Mouse (Mus musculus): ENCODE data around the gene Evi2b. TPM values are rescaled to one million over a fixed set of nuclear protein-coding genes. Genes with fewer than 3 reads are reported as not detected.
A peak's percentile ranks its signal among the peaks of the same experiment; 100 is the strongest.

Gene Evi2b
- 1 to 10 TPM in 1 of 2 experiments, under 1 TPM in 1; 0.84 to 2.1 TPM for total RNA-seq (2021)
- 1.7 and 2.2 TPM in 2 replicates for polyA plus RNA-seq (2012; rRNA removed)
- long read RNA-seq, partial matches to known transcripts, result 0 of 2 reads
- long read RNA-seq, other reads (novel, unspliced or antisense), result 0 of 2 reads

DNA sequence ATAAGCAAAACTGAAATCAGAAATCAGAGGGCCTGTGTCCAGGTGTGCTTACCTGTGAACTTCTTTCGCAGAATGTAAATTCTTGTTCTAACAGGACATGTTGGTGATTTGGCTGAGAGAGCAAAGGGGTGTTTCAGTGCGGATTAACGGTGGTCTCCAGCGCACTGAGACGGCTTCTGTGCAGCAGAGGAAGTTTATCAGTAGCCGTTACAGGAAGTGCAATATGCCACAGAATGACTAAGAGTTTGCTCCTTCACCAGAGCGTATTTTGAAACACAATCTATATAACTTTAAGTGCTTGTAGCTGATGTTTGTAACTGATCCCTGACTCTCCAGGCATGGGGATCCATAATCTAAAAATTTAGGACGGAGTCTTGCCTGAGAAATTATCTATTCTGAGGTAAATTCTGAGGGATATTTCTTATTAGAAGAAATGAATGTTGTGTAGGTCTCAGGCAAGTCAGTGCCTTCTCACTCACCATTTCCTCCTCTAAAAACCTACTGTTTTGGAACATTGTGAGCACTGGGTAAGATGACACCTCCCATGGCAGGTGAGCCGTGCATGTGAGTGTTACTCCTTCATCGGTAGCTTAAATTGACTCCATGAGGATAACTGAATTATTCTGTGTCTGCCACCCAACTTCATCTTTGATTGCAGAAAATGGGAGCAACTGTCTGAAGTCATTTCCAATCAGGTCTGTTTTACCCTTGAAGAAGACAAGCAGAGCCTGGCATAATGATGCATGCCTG, at the start of gene Evi2b:
Evi2b (minus strand) TSS at position 203 of the 750 bp plus-strand sequence.
- no peak for DNase-seq

- DNase-seq, result no peak
Observed at GRCm38 (mm10) chr11:79570319-79570718, 46.8 kb upstream of the Evi2b start.

DNA sequence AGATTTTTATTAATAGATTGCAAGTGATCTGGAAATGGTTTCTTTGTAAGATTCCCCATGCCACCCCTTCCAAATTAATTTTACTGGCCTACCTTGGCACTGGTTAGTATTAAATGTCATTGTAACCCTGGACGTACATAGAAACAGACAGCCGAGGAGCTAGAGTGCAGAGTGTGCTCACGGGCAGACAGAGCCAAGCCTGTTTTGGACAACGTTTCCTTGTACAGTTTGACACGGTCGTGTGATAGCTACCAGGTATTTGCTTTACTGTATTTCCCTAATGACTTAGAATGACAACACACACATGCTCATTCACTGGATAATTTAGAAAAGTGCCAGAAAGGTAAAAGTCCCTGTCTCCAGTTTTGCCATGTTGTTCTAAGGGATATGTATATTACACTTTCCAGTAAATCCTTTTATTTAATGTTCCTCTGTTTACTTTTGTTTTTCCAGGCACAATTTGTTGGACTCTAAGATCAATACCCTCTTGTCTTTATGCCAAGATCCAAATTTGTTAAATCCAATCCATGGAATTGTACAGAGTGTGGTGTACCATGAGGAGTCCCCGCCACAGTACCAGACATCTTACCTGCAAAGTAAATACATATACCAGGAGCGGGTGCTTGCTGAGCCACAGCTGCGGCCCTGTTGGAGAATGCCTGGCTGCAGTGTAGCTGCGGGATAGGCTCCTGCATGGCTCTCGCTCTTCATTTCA, 44.8 kb upstream of the Evi2b start:
- DNase-seq, result no peak

GRCm38 (mm10) chr11:79566947-79567346, 43.4 kb upstream of the Evi2b start:
- DNase-seq, result no peak

GRCm38 (mm10) chr11:79563493-79563892, 39.9 kb upstream of the Evi2b start:
- DNase-seq, result no peak

- no peak for DNase-seq
Observed at GRCm38 (mm10) chr11:79560536-79560935, 37.0 kb upstream of the Evi2b start.

DNA sequence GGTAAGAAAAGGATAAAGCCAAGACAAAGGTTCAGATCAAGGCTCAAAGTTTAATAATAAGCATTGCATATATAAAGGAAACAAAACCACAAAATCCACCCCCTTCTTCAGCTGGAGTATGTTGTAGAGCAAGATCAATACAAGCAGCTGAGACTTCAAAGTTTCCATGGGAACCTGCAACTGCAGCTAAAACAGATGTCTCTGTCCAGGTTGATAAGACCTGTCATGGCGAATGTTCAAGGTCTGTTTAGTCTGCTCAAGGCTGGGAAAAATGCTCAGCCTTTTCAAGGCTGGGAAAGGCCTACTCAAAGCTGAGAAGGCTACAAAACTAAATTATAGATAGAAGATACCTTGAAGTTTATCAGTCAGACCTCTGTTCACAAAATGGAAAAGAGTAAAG, 29.1 kb upstream of the Evi2b start:
- DNase-seq, result peak; percentile 8

DNA sequence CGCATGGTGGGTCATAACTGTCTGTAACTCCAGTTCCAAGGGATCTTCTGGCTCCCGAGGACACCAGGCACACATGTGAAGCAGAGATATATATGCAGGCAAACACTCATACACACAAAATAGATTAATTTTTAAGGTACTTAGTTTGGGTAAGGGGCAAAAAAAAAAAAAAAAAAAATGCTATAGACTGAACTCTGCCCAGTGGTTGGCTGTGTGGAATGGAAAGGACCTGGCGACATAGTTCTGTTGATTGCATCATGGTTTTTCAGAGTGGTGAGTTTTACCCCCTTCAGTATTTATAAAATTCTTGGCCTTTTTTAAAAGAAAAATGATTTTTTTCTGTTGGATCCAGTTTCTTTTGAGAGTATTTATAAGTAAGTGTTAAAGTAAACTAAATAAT, 12.7 kb upstream of the Evi2b start:
- DNase-seq, result no peak

DNA sequence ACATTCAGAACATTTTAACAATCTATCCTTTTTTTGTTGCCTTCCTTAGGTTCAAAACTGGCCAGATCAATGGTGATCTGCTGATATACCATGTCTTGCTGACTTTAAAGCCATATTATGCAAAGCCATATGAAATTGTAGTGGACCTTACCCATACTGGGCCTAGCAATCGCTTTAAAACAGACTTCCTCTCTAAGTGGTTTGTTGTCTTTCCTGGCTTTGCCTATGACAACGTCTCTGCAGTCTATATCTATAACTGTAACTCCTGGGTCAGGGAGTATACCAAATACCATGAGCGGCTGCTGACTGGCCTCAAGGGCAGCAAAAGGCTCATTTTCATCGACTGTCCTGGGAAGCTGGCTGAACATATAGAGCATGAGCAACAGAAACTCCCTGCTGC, 12.0 kb upstream of the Evi2b start:
- no peak for DNase-seq

DNA sequence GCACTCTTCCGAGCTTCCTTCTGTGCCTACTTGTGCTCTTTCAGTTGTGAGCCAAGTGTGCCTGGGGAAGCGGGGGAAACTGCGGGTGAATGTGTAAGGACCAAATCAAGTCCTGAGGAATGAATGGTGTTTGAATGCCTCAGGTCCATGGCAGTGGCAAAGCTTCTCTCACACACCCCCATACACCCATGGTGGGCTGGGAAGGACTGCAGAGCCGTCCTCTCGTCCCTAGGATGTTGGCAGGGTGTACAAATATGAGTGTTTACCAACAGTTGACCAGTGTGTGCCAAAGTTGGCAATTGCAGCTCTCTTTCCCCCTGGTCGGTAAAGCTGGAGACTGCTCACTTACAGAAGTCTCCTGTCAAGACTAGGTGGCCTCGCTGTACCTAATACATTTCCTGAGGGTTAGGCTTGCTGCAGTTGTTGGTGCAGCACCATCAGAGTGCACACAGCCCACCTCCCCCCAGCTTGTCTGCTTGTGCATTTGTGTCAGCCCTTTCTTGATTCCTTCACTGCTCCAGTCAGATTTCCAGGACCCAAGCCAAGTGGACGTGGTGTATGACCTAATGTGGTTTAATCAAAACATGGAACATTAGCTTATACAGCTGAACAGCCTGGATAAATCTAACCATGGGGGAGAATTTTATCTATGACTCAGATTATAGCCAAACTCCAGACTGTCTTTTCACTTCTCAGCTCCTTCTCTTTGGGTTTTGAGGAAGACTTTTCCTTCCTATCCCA, 10.6 kb upstream of the Evi2b start:
- peak; percentile 36 for DNase-seq

GRCm38 (mm10) chr11:79533311-79533710, 9.7 kb upstream of the Evi2b start:
- no peak for DNase-seq

DNA sequence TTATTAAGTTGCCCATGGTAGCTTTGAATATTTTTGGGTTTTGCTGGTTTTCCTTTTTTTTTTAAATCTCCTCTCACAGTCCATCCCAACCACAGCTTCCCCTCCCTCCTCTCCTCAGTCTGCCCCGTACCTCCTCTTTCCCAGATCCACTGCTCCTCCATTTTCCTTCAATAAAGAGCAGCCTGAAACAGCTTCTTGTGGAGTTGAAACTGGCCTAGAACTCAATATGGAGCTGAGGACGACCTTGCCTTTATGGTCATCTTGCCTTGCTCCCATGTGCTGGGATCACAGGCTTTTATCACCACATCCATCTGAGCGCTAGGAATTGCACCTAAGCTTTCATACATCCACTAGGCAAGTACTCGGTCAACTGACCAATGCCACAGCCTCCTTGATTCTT, 7.9 kb upstream of the Evi2b start:
- DNase-seq, result no peak

- no peak for DNase-seq
Observed at GRCm38 (mm10) chr11:79530774-79531173, 7.2 kb upstream of the Evi2b start.

DNA sequence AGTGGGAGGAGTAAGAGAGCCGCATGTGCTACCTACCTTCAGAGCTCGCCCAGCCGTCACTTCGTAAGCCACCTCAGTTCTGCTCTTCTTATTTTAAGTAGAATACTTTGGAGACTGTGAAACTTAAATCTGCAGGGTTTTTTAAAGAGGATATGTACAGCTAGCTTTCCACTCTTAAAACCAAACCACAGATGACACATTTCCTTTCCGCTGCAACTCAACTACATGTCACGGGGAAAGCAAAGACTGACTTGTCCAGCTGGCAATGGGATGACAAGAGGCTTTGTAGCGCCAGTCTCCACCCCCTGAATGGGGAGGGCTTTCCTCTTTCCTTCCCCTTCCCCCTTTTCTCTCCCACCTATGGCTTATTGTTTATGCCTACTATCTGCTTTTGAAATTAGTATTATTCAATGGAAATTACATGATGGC, 6.8 kb upstream of the Evi2b start, which contains the start of the genes Evi2 and Evi2a:
Evi2 (minus strand) TSS at position 257 of the 429 bp plus-strand sequence.
Evi2a (minus strand) TSS at position 277 of the 429 bp plus-strand sequence.
- no peak for DNase-seq

- no peak for DNase-seq
Observed at GRCm38 (mm10) chr11:79529736-79530135, 6.2 kb upstream of the Evi2b start.

DNA sequence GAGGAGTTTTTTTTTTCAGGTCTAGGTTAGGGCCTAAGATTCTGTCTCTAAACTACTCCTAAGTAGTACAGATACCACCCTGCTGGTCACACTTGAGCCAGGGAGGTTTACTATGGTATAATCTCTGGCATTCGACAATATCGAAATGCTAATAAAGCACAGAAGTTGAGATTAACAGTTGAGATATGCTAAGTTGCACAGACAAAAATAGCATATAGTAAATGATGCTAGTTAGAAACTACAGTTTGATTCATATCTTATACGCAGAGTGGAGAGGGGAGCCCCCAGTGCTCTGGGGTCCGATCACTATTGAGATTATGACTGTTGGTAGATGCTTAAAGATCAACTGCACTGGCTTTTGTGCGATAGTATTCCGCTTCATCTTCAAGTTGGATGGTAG, 5.7 kb upstream of the Evi2b start:
- no peak for DNase-seq

GRCm38 (mm10) chr11:79528601-79529000, 5.0 kb upstream of the Evi2b start:
- DNase-seq, result no peak

- no peak for DNase-seq
Observed at GRCm38 (mm10) chr11:79527739-79528384, 4.3 kb upstream of the Evi2b start.

DNA sequence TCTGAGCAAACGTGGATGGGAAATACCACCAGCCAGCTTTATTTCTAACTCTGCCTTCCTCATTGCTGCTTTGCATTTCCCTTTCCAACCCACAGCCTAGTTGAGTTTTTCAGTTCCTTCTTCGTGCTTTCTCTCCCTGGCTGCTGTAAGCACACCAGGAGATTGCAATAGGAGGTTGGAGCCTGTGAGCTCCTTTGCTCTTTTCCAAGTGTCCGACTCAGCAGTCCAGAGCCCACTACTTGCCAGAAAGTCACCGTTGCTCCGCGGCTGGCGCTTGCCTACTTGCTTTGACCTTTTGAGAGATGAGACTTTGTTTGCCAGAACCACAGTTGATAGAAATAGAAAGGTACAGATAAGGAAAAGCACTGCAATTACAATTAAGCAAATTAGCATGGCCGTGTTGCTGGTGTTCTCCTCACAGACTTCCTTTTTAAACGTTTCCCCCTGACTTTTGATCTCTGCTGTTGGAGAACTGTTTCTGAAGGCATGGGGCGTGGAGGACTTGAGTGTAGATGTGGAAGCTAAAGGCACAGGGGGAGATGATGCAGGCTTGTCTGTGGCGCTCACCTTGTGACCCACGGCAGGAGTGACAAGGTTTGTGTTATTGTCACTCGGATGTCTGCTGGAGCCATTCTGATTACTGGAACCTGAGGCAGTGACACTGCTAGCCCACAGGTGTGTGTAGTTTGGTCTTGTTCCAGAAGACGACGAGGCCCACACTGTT, 3.6 kb upstream of the Evi2b start:
- DNase-seq, result peak; percentile 38

DNA sequence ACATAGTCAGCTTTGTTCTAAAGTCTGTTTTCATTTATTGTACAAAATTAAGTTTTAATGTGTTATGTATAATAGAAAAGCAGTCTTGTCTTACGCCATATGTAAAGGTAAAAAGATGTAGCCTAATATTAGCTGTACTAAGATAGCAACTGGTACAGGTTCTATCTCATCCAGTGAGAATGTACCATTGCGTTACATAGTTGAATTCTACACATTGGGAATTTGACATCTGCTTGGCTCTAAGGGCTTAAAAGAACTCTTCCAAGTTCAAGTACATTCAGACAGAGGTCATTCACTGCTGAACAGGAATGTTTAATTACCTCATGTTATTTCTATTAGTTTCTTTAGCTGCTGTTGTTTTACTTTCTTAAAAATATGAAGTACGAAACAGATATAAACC, 3.0 kb upstream of the Evi2b start:
- DNase-seq, result no peak

GRCm38 (mm10) chr11:79524310-79524575, 681 bp upstream of the Evi2b start:
- DNase-seq, result no peak

DNA sequence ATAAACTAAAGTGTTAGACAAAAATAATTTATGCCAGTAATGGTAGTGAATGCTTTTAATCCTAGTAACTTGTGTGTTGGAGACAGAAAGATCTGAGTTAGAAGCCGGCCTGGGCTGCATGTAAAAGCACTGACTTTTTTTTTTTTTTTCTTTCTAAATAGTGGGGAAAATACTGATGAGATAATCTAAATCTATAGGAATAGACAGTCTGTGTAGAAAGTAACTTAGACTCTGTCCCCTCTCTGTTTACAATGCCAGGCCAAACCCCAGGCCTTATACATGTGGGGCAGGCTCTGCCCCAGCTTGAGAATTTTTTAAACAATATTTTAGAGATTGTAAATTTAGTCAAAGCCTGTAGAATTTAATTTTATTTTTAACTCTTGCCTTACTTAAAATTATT, 618 bp downstream of the Evi2b start:
- DNase-seq, result no peak
